Mouse (Mus musculus) embryonic facial prominence, embryonic 14.5 days (tissue): Measurements from ENCODE around the gene Nectin3. TPM values are rescaled to one million over a fixed set of nuclear protein-coding genes. Genes with fewer than 3 reads are reported as not detected.
A peak's percentile ranks its signal among the peaks of the same experiment; 100 is the strongest.

Experiments used
- ATAC-seq: fragments of 200-750 bp; cut with Nextera tagmentation; 2 replicates; pipeline ENCODE4 v1.8.0; 2017; ENCODE audit warnings: low read depth, moderate number of reproducible peaks, moderate TSS enrichment
- DNase-seq: peaks from one replicate; pipeline ENCODE4 v3.0.0-alpha.2; 2015; ENCODE audit warnings: low spot score
- H3K27ac ChIP-seq: fragments of 300-500 bp; sonication (generic); replicated peaks from 2 replicates; pipeline ENCODE4 v1.5.1; 2014; ENCODE audit warnings: low read depth, mild to moderate bottlenecking, low read length, moderate library complexity
- H3K27me3 ChIP-seq: fragments of 300-500 bp; sonication (generic); replicated peaks from 2 replicates; pipeline ENCODE4 v1.6.1; 2014; ENCODE audit warnings: low read length; ENCODE audit not compliant: control insufficient read depth, insufficient read depth
- H3K36me3 ChIP-seq: fragments of 300-500 bp; sonication (generic); 2 replicates; pipeline ENCODE4 v1.6.1; 2014; ENCODE audit warnings: low read length, mixed read lengths; ENCODE audit not compliant: control insufficient read depth, insufficient read depth
- H3K4me1 ChIP-seq: fragments of 300-500 bp; sonication (generic); 2 replicates; pipeline ENCODE4 v1.6.1; 2014; ENCODE audit warnings: antibody characterized with exemption, low read length; ENCODE audit not compliant: control insufficient read depth, insufficient read depth
- H3K4me2 ChIP-seq: fragments of 300-500 bp; sonication (generic); 2 replicates; pipeline ENCODE4 v1.6.1; 2014; ENCODE audit warnings: low read depth, mild to moderate bottlenecking, low read length, moderate library complexity, mixed read lengths
- H3K4me3 ChIP-seq: fragments of 300-500 bp; sonication (generic); 2 replicates; pipeline ENCODE4 v1.5.1; 2014; ENCODE audit warnings: low read depth, mild to moderate bottlenecking, low read length
- H3K9ac ChIP-seq: fragments of 300-500 bp; sonication (generic); 2 replicates; pipeline ENCODE4 v1.6.1; 2014; ENCODE audit warnings: low read depth, mild to moderate bottlenecking, low read length, moderate library complexity, mixed read lengths
- H3K9me3 ChIP-seq: fragments of 300-500 bp; sonication (generic); 2 replicates; pipeline ENCODE4 v1.6.1; 2016; ENCODE audit warnings: low read length; ENCODE audit not compliant: control insufficient read depth
- WGBS: fragments of 180-500 bp; shearing (Covaris S2); extraction: QIAGEN DNeasy Blood & Tissue Kit; methylation state at CpG from one replicate; pipeline ENCODE4 v1.1.7; 2014; 5-methylcytosine and 5-hydroxymethylcytosine counted together
- polyA plus RNA-seq: library from polyadenylated mRNA; unstranded; fragments of >200 nt; fragmentation: Nextera tagmentation; extraction: Ambion mirVana; gene quantifications from 2 replicates; pipeline ENCODE4 v1.2.1, GENCODE M21; 2014

The Nectin3 gene
- polyA plus RNA-seq = 45.5 and 46.9 TPM in 2 replicates

DNA sequence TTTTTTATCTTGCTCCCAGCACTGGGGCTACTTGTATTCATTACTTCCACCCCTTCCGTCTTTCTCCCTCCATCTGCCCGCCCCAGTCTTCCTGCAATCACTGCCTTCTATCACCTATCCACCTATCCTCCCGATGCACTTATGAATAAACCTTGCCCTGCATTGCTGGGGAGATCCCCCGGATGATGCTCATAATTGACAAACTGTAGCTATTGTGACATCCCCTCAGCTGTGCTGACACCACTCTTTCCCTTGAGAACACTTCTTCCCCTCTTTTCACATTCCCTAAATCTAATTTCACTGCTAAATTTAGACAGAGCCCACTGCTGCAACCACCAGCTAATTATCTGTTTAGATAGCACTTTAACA, at the start of gene Nectin3:
Gene Nectin3, minus strand, starts transcription at position 105 of the 369 bp plus-strand sequence.
- Histone ChIP-seq H3K27me3 (no peaks in the 10 kb centered on the region), H3K9ac (peak within 1 kb of the TSS; percentile 96), H3K4me3 (peak within 1 kb of the TSS; percentile 91), H3K4me1 (peaks cover 11% of the 10 kb centered on the region; the same call in 1 of the 2 replicates), H3K9me3 (no peaks in the 10 kb centered on the region), H3K27ac (peak within 1 kb of the TSS; percentile 95), H3K36me3 (no peaks in the 10 kb centered on the region), H3K4me2 (peak within 1 kb of the TSS; percentile 76)
- DNase-seq (no peak), ATAC-seq (no peak)
- WGBS = 4% methylated on average over 4 of the region's 4 CpGs

DNA sequence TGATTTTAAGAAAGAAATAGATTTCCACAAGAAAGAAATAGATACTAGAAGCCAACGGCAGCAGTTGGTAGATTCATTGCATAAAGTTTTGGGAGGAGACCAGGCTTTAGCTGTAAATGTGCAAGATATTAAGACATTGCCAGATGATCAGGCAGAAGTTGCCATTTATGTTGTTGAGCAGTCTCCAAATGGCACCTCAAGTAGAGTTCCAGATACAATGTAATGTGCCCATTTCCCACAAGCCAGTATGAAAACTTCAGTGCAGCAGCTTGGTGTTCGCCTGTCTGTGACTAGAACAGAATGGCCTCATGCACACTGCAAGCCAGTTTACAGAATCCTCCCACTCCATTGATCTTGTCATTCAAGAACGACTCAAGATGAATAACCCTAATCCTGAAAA, 39.8 kb upstream of the Nectin3 start:
- H3K4me3 ChIP-seq = no peak overlapping the region
- WGBS = 87% methylated on average over 3 of the region's 3 CpGs
- H3K9ac ChIP-seq = no peak overlapping the region
- no peaks in the 10 kb centered on the region for H3K36me3 ChIP-seq
- ATAC-seq = no peak
- H3K4me1 ChIP-seq = no peaks in the 10 kb centered on the region
- H3K27me3 ChIP-seq = no peaks in the 10 kb centered on the region
- no peaks in the 10 kb centered on the region for H3K9me3 ChIP-seq
- H3K4me2 ChIP-seq = no peak overlapping the region
- no peak overlapping the region for H3K27ac ChIP-seq
- no peak for DNase-seq

GRCm38 (mm10) chr16:46532465-46533254, 34.3 kb upstream of the Nectin3 start:
- ATAC-seq (no peak), DNase-seq (no peak)
- no peaks in the 10 kb centered on the region for H3K27me3 ChIP-seq
- H3K4me1 ChIP-seq = no peaks in the 10 kb centered on the region
- H3K9ac ChIP-seq = no peak overlapping the region
- H3K9me3 ChIP-seq = no peaks in the 10 kb centered on the region
- H3K36me3 ChIP-seq = no peaks in the 10 kb centered on the region
- H3K4me2 ChIP-seq = no peak overlapping the region
- no peak overlapping the region for H3K27ac ChIP-seq
- no peak overlapping the region for H3K4me3 ChIP-seq
- WGBS = 77% methylated on average over 5 of the region's 5 CpGs

GRCm38 (mm10) chr16:46531023-46531422, 32.7 kb upstream of the Nectin3 start:
- Histone ChIP-seq H3K4me1 (no peaks in the 10 kb centered on the region), H3K27ac (no peak overlapping the region), H3K4me3 (no peak overlapping the region), H3K36me3 (no peaks in the 10 kb centered on the region), H3K4me2 (no peak overlapping the region), H3K9me3 (no peaks in the 10 kb centered on the region), H3K9ac (no peak overlapping the region), H3K27me3 (no peaks in the 10 kb centered on the region)
- DNase-seq (no peak), ATAC-seq (no peak)
- 71% methylated on average over 3 of the region's 3 CpGs for WGBS

GRCm38 (mm10) chr16:46520885-46521417, 22.6 kb upstream of the Nectin3 start:
- Histone ChIP-seq H3K4me3 (no peak overlapping the region), H3K27me3 (no peaks in the 10 kb centered on the region), H3K9ac (no peak overlapping the region), H3K4me1 (no peaks in the 10 kb centered on the region), H3K36me3 (no peaks in the 10 kb centered on the region), H3K27ac (no peak overlapping the region), H3K9me3 (no peaks in the 10 kb centered on the region), H3K4me2 (no peak overlapping the region)
- WGBS = 47% methylated on average over 5 of the region's 5 CpGs
- DNase-seq (peak; percentile 27), ATAC-seq (no peak)

DNA sequence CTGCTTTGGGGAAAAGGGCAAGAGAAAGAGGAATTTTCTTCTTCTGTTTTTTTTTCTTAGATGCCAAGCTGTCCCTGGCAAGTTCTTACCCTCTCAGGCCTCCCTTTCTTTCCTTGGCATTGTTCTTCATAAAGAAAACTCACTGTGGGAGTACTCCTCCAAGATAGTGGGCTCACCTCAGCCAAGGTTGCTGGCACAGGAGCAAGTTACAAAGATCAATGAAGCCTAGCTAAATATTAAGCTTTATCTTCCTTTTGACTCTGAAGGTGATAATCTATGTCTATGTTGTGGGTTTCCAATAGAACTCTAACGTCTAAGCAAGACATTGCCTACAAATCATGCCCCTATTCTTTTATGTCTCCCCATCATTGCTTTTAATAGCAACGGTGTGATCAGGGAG, 21.3 kb upstream of the Nectin3 start:
- H3K4me1 ChIP-seq = no peaks in the 10 kb centered on the region
- H3K9me3 ChIP-seq = no peaks in the 10 kb centered on the region
- H3K27ac ChIP-seq = no peak overlapping the region
- no peak overlapping the region for H3K4me3 ChIP-seq
- no peak overlapping the region for H3K9ac ChIP-seq
- no peak for ATAC-seq
- no peaks in the 10 kb centered on the region for H3K36me3 ChIP-seq
- H3K4me2 ChIP-seq = no peak overlapping the region
- no peak for DNase-seq
- 84% methylated on average over 2 of the region's 2 CpGs for WGBS
- H3K27me3 ChIP-seq = no peaks in the 10 kb centered on the region

GRCm38 (mm10) chr16:46507944-46508333, 9.6 kb upstream of the Nectin3 start:
- Histone ChIP-seq H3K4me2 (no peak overlapping the region), H3K4me3 (no peak overlapping the region), H3K27ac (no peak overlapping the region), H3K9me3 (no peaks in the 10 kb centered on the region), H3K4me1 (no peaks in the 10 kb centered on the region), H3K36me3 (no peaks in the 10 kb centered on the region), H3K9ac (no peak overlapping the region), H3K27me3 (no peaks in the 10 kb centered on the region)
- WGBS = 75% methylated on average over 3 of the region's 3 CpGs
- DNase-seq (no peak), ATAC-seq (no peak)

GRCm38 (mm10) chr16:46507260-46507943, 9.1 kb upstream of the Nectin3 start:
- no peak for DNase-seq
- Histone ChIP-seq H3K4me3 (no peak overlapping the region), H3K4me2 (no peak overlapping the region), H3K9ac (no peak overlapping the region), H3K4me1 (no peaks in the 10 kb centered on the region), H3K9me3 (no peaks in the 10 kb centered on the region), H3K36me3 (no peaks in the 10 kb centered on the region), H3K27ac (no peak overlapping the region), H3K27me3 (no peaks in the 10 kb centered on the region)
- ATAC-seq = no peak
- WGBS = 45% methylated on average over 3 of the region's 3 CpGs
